Mouse (Mus musculus) lung, postnatal 10 days (tissue): ENCODE data around the gene Ank3.

Experiments used
- DNase-seq: peaks from one replicate; pipeline ENCODE4 v3.0.0; 2021

Ank3 gene

DNA sequence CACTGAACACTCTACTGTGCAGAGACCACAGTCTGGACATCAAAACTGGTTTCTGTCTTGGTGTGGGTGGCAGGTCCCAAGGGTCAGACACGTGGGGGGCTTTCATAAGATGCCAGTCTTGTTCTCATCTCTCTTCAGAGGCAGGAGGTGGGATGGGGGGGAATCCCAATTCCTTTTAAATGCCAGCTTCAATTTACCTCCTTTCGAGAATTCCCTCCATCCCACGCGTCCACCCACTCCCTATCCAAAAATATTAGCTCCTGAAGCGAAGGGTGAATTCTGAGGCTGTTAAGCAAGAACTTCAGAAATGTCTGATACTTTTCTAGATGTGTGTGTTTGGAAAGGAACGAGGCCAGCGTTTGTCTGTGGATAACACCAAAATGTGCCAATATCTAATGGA, 177.7 kb downstream of the Ank3 start:
- no peak for DNase-seq

- DNase-seq = no peak
Measured at GRCm38 (mm10) chr10:69577061-69577728, 178.6 kb downstream of the Ank3 start.

DNA sequence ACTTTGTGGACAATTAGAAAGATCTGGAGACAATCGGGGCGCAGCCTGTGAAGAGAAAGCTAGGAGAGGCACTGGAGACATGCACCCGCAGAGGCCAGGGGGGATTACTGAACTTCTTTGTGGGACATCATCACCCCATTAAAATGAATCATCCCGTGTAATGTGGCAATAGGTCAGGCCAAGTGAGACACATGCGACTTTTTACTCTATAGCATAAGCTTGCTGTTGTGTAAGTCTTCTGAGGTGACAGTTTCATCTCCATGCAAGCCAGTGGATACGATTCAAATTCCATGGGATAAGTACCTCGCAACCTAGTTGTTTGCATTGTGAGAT, 179.1 kb downstream of the Ank3 start:
- no peak for DNase-seq

DNA sequence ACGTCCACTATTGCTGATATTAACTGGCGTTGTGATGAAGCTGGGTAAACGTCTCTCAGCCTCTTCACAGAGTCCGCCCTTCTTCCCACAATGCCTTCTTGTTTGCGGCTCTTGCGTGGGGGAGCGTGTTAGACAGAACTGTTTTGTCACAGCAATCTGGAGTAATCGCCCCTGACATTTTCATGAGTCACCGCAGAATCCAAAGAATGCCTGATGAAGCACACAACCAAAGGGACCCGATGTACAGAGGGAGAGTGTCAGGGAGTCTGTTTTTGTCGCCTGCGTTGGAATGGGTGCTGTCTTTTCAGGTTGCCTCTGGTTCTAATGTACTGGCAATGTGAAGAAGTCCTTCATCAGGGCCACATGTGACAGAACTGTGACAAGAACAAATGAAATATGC, 181.0 kb downstream of the Ank3 start:
- DNase-seq = no peak

GRCm38 (mm10) chr10:69581525-69581924, 183.0 kb downstream of the Ank3 start:
- no peak for DNase-seq

GRCm38 (mm10) chr10:69583874-69584481, 185.4 kb downstream of the Ank3 start:
- DNase-seq = peak; percentile 42

DNA sequence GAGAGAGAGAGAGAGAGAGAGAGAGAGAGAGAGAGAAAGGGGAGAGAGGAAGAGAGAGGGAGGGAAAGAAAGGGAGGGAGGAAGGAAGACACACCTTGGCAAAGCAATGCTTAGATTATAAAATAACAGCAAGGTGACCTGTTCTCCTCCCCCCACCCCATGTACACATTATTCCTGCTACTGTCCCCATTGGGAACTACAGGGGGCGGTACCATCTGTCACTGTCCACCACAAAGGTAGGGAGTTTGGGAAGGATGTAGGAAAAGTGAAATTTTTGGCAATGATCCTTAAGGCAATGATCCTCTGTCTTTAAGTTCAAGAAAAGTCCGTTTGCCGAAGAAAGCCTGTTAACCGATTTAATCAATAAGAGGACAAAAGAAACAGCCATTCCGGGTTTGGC, 186.0 kb downstream of the Ank3 start:
- no peak for DNase-seq

DNA sequence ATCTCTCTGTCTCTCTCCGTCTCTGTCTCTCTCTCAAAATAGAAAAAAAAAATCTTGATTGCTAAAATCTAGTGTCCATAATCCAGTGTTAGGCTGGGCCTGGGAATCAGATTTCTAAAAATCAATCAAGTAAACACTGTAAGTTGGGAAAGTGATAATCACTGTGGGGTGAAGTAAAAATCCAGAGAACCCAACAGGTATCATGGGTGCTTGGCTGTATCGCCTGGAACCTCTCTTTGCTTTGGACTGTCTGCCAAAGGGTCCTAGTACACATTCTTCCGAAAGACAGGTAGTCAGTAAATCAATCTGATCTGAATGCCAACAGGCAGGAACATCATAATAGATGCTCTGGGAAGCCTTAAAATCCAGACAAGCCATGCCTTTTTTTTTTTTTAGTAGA, 186.7 kb downstream of the Ank3 start:
- DNase-seq = no peak

- DNase-seq = peak; percentile 81
Measured at GRCm38 (mm10) chr10:69594186-69595131, 195.9 kb downstream of the Ank3 start.

- DNase-seq = peak; percentile 13
Measured at GRCm38 (mm10) chr10:69595487-69595886, 196.9 kb downstream of the Ank3 start.

GRCm38 (mm10) chr10:69601471-69601870, 202.9 kb downstream of the Ank3 start:
- DNase-seq = no peak

DNA sequence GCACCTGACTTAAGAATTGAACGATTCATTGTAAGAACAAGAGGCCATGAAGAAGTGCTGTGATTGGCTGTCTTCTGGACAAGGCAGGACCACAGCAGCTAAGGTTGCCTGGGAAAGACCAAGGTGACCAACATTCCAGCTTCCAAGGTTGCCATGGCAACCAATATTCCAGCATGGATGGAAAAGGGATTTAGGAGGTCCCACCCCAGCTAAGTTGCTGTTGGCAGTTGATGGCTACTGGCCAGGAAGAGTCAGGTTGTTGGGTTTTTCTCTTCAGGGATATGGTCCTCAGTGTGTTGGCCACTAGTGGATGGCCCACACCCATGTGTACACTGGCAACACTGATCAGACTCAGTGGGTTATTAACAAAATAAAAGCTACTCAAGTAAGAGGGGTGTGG, 204.1 kb downstream of the Ank3 start:
- DNase-seq = no peak

- DNase-seq = no peak
Measured at GRCm38 (mm10) chr10:69604609-69605008, 206.0 kb downstream of the Ank3 start.

DNA sequence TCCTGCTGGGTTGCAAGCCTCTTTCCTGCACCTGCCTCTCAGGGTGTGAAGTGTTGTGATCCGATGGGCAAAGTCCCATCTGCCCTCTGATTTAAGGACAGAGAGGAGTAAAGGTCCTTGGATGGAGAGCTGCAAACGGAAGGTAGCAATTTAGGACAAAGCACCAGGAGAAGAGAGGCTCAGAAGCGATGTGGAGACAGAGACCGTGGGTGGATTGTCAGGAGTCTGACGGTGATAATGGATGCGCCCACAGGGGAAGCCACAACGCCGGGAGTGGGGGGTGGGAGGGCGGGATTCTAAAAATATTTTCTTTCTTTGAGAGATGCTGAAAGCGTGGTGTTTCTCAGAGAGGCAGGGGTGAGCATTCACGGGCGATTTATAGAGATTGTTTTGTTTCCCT, 206.6 kb downstream of the Ank3 start:
- no peak for DNase-seq

- DNase-seq = no peak
Measured at GRCm38 (mm10) chr10:69607611-69608119, 209.1 kb downstream of the Ank3 start.

GRCm38 (mm10) chr10:69611314-69611713, 212.7 kb downstream of the Ank3 start:
- DNase-seq = no peak

- DNase-seq = peak; percentile 81
Measured at GRCm38 (mm10) chr10:69611839-69612340, 213.3 kb downstream of the Ank3 start.

GRCm38 (mm10) chr10:69616953-69617352, 218.4 kb downstream of the Ank3 start:
- peak; percentile 13 for DNase-seq

GRCm38 (mm10) chr10:69617537-69618112, 219.1 kb downstream of the Ank3 start:
- DNase-seq = no peak

GRCm38 (mm10) chr10:69620692-69621382, 222.3 kb downstream of the Ank3 start:
- no peak for DNase-seq

DNA sequence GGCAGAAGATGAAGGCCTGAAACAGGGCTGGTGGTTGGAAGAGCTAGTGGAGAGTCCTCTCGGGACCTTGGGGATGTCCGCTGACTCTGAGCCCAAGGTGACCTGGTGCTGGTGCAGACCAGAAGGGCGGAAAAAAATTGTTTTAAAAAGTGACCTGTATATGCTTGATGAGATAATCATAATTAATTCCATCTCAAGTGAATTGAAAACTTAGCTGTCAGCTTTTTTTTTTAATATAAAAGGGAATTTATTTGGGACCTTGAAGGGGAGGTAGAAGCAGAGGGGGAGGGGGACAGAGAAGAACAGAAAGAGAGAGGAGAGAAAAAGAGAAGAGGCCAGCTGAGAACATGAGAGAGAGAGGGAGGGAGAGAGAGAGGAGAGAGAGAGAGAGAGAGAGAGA, 229.2 kb downstream of the Ank3 start:
- DNase-seq = no peak

DNA sequence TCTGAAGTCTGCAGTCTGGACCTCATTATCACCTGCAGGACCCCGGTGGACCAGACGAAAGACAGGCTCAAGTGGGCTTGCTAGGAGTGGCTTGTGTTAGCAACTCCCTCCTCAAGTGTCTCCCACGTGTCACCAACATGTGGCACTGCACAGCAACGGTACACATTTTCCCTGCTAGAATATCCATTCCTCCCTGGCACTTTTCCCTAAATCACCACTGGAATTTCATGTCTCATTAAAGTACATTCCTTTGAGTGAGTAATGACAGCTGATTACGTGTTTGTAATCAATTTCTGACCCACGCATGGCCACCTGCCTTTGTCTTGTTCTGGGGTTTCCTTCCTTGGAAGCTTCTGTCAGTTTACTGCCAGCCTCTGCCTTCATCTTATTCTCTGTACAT, 230.2 kb downstream of the Ank3 start:
- DNase-seq = no peak
